Mouse (Mus musculus) C2C12 (cell line): ENCODE measurements around the gene Mark2.

Source experiments
- CEBPB ChIP-seq: IDR thresholded peaks from one replicate; pipeline ENCODE4 v1.6.1; 2011; ENCODE audit warnings: low read depth, mild to moderate bottlenecking, control low read depth, moderate library complexity
- CTCF ChIP-seq: IDR thresholded peaks from one replicate; pipeline ENCODE4 v1.5.1; 2011; ENCODE audit not compliant: control insufficient read depth, insufficient read depth, insufficient read length
- MAX ChIP-seq: IDR thresholded peaks from one replicate; pipeline ENCODE4 v1.6.1; 2011; ENCODE audit warnings: mild to moderate bottlenecking, control low read depth
- MYOD1 ChIP-seq: IDR thresholded peaks from one replicate; pipeline ENCODE4 v1.6.1; 2011; ENCODE audit warnings: low read depth; ENCODE audit not compliant: control insufficient read depth, insufficient read length
- MYOG ChIP-seq: IDR thresholded peaks from one replicate; pipeline ENCODE4 v1.6.1; 2011; ENCODE audit not compliant: control insufficient read depth, insufficient read length; ENCODE audit errors: extremely low read depth
- USF1 ChIP-seq: IDR thresholded peaks from one replicate; pipeline ENCODE4 v1.6.1; 2011; ENCODE audit warnings: low read depth, mild to moderate bottlenecking, control low read depth, moderate library complexity

GRCm38 (mm10) chr19:7307995-7308770, 33.5 kb downstream of the Mark2 start:
- TF ChIP-seq USF1 (no peak), CTCF (no peak), MAX (no peak), MYOD1 (no peak), MYOG (no peak), CEBPB (no peak)
